Mouse (Mus musculus) left cerebral cortex, postnatal 36 days (tissue): ENCODE data around the gene Pced1a. TPM values are rescaled to one million over a fixed set of nuclear protein-coding genes. Genes with fewer than 3 reads are reported as not detected.
"Not testable (repeated sequence)": the region's sequence is repeated elsewhere in the genome, so short reads cannot be mapped to it uniquely, and the experiment has no call there.

Experiments used
- DNase-seq, 2 experiments: peaks; one replicate each; pipeline ENCODE4 v3.0.0; 2021 to 2022; ENCODE audit warnings: low spot score in 2 of 2, mixed read lengths in 1 of 2
- intact Hi-C: fragments of 180-260 bp; cut with DNase I; formaldehyde crosslinking; loops from one replicate; pipeline ENCODE4 v1.15.1; 2025
- total RNA-seq, 2 experiments: library from RNA; stranded (reverse); gene quantifications; 2 replicates each; pipeline ENCODE4 v1.2.3; 2021

The Pced1a gene
- total RNA-seq, 2 experiments from 2014 or later, result 26.0 to 28.8 TPM

GRCm38 (mm10) chr2:130397186-130397985 lies 27.1 kb downstream of the Pced1a start, which contains the start of gene Cpxm1:
TSS of gene Cpxm1 (minus strand) at chr2:130397574.
- intact Hi-C loops, result no loop called here
- DNase-seq, result no peak

DNA sequence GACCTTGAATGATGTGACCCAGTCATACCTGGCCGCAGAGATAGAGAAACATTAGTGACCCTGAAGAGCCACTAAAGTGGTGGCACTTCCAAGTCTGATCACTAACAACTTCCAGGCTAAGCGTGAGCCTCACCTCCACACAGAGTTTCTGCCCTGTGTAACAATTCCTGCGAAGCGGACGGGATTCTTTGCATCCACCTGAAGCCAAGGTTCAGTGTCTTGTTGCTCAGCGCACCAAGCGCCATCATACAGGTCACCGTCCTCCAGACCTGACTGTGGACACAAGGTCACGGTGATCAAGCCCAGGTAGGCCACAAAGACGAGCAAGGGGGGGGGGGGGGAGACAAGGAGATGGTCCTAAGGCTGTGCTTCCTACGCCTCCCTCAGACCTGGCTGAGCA lies 28.8 kb downstream of the Pced1a start:
- no peak for DNase-seq
- intact Hi-C loops, result no loop called here

GRCm38 (mm10) chr2:130392836-130393235 lies 31.7 kb downstream of the Pced1a start:
- no peak for DNase-seq
- intact Hi-C loops, result no loop called here

GRCm38 (mm10) chr2:130390993-130391625 lies 33.4 kb downstream of the Pced1a start:
- intact Hi-C loops, result no loop called here
- DNase-seq, result no peak

DNA sequence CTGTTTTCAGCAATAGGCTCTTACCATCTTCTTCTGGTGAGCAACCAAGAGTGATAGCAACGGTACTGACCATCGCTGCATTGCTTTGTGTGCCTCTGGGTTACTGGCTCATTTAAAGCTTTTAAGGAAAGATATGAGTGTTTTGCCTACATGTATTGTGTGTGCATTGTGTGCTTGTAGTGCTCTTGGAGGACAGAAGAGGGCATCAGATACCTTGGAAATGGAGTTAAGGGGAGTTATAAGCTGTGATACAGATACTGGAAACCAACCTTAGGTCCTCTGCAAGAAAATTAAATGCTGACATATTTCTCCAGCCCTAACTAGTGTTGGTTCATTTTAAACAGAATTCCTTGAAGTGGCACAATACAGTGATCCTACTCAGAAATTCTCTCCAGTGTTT lies 35.7 kb downstream of the Pced1a start:
- intact Hi-C loops, result no loop called here
- no peak for DNase-seq

DNA sequence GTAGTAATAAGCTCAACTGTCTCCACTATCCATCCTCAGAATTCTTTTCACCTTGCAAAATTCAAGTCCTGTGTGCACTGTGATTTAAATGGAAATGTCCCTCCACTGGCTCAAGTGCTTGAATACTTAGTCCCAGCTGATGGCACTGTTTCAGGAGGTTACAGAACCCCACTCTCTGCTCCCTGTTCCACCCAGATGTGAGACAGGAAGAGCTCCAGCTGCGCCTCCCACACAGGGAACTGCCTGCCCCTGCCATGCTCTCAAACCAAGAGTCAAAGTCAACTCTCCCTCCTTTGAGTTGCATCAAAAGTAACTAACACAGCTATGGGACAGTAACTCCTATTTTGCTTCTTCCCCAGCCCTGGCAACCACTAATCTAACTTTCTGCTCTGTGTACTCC lies 38.3 kb downstream of the Pced1a start:
- intact Hi-C loops, result no loop called here
- no peak for DNase-seq

DNA sequence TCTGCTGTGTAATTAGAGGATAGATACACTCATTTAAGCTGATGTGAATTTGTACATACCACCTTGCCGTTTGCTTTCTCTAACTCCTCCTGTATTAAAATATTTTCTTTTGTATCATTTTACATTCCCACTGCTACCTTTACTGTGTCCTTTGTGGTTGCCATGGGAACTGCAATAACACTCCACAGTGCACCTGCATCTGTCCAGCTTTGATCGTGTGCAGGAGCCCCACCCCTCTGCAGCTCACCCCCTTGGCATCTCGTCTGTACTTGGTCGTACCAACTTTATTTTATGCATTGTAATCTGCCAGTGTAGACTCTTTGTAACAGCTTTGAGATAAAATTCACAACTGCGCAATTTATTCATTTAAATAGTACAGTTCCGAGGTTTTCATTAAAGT lies 40.6 kb downstream of the Pced1a start:
- intact Hi-C loops, result no loop called here
- no peak for DNase-seq

DNA sequence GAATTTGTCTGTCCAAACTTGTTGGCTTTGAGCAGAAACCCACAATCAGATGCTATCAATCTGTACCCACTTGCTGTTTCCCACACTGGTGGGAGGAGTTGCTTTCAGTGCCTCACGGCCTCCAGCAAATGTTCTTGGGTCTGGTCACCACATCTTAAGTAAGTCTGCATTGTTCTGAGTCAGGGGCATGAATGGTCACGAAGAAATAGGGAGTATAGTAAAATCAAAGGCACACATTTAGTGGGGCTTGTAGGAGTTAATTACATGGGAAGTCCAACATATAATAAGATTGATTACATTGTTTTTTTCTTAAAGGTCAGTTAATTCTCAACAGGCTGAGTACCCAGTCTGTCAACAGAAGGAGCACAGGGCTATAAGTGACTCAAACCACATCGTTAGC lies 41.3 kb downstream of the Pced1a start:
- DNase-seq, result no peak
- intact Hi-C loops, result no loop called here

GRCm38 (mm10) chr2:130374951-130375350 lies 49.5 kb downstream of the Pced1a start:
- no peak for DNase-seq
- intact Hi-C loops, result no loop called here

DNA sequence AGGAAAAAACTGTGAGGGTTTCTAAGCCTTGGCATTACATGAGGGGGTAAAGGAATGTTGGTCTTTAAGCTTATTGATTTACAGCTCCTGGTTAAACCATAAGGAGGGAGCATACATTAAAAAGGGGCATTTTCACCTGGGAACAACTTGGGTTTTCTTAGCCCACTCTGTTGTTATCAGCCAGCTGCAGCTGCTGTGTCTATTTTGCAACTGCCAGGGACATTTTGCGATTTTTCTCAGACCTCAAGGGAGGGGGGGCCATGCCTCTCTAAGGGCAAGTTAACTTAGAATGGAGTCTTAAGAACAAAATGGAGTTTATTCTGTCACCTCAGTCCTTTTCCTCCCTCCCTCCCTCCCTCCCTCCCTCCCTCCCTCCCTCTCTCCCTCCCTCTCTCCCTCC lies 51.5 kb downstream of the Pced1a start:
- intact Hi-C loops, DNase-seq: not testable (repeated sequence)

GRCm38 (mm10) chr2:130367386-130367785 lies 57.1 kb downstream of the Pced1a start:
- DNase-seq, result no peak
- intact Hi-C loops, result no loop called here

Other genes starting within 250 kb of the Pced1a start
- gene Snrpb, start 245.3 kb downstream of the Pced1a start, total RNA-seq, result 100 to 1,000 TPM in 1 of 2 experiments, 10 to 100 TPM in 1; 97.8 to 108 TPM
- gene Tmc2, start 229.5 kb downstream of the Pced1a start, total RNA-seq, result not detected
- gene Nop56, start 150.3 kb downstream of the Pced1a start, total RNA-seq, result 100 to 1,000 TPM; 120 to 126 TPM
- 100 to 1,000 TPM; 278 to 289 TPM for gene Idh3b, start 140.2 kb downstream of the Pced1a start, total RNA-seq
- gene Ebf4, start 129.5 kb downstream of the Pced1a start, total RNA-seq, result 10 to 100 TPM in 1 of 2 experiments, 1 to 10 TPM in 1; 8.3 to 10.5 TPM
- gene Cpxm1, start 27.1 kb downstream of the Pced1a start, total RNA-seq, result 1 to 10 TPM; 6.1 to 6.2 TPM
- not detected for gene Gm28372, start 19.5 kb downstream of the Pced1a start, total RNA-seq
- gene 1700020A23Rik, start 19.4 kb downstream of the Pced1a start, total RNA-seq, result not detected
- not detected for gene Tmem239, start 18.2 kb downstream of the Pced1a start, total RNA-seq
- 10 to 100 TPM; 78.0 to 78.3 TPM for gene Vps16, start 362 bp downstream of the Pced1a start, total RNA-seq
- 100 to 1,000 TPM; 239 to 240 TPM for gene Ptpra, start 25.6 kb upstream of the Pced1a start, total RNA-seq
- gene Mrps26, start 139.0 kb upstream of the Pced1a start, total RNA-seq, result 10 to 100 TPM; 72.2 to 82.6 TPM
- gene Oxt, start 151.5 kb upstream of the Pced1a start, total RNA-seq, result 1 to 10 TPM in 1 of 2 experiments, not detected in 1; 1.7 TPM
- 10 to 100 TPM in 1 of 2 experiments, 1 to 10 TPM in 1; 2.9 to 17.5 TPM for gene Avp, start 157.9 kb upstream of the Pced1a start, total RNA-seq
- 1 to 10 TPM; 7.7 to 8.9 TPM for gene Fastkd5, start 205.3 kb upstream of the Pced1a start, total RNA-seq
- gene Ubox5, start 205.3 kb upstream of the Pced1a start, total RNA-seq, result 10 to 100 TPM in 1 of 2 experiments, 1 to 10 TPM in 1; 9.7 to 11.3 TPM
- 100 to 1,000 TPM; 183 to 206 TPM for gene Lzts3, start 218.1 kb upstream of the Pced1a start, total RNA-seq
- gene Ddrgk1, start 240.0 kb upstream of the Pced1a start, total RNA-seq, result 100 to 1,000 TPM in 1 of 2 experiments, 10 to 100 TPM in 1; 97.9 to 102 TPM
- gene Itpa, start 242.9 kb upstream of the Pced1a start, total RNA-seq, result 10 to 100 TPM; 39.5 to 42.1 TPM